9 mouse cellular contexts compared by ENCODE assay signal in the genomic region with DNA sequence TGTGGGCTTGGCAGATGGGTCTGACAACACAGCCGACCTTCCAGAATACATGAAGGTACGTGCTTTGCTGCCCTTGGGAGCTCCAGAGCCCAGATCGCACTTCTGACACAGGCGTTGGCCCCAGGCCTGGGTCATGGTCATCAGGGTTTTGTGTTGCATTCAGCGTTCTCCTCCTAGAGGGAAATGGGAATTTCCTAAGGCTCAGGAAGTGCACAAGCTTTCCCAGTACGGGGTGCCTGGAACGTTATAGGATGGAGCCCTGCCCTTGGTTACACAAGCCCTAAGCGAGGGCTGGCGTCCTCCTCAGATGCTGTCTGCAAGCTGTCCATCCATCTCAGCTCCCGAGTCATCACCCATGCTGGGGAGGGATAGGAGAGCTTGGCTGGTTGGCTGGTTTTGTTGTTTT. TPM values are rescaled to one million over a fixed set of nuclear protein-coding genes. Genes with fewer than 3 reads are reported as not detected.
DNase-seq lines count a peak whose midpoint lies in the region; ATAC-seq lines count a peak whose summit lies in the region.
"Had no signal": no experiment of that assay in that cellular context is flagged by ENCODE, and none has a peak within 500 bp of the region (broad histone marks: within the 10 kb centered on the region; RNA-seq: fewer than 3 reads in every experiment).

No protein-coding gene starts in this region.

- no peaks in the 10 kb centered on the region for H3K9me3 ChIP-seq in liver, embryonic 15.5 days (replicated peaks)

- no peak for DNase-seq in cerebellum, postnatal 10 days
- no peak for DNase-seq in liver
- DNase-seq in gastrocnemius, postnatal 25 days = peak; percentile 72
- DNase-seq in lung, postnatal 10 days = peak; percentile 45
- no peak for DNase-seq in right cerebral cortex, adult 18-20 months
- DNase-seq in embryo, embryonic 10 days (ENCODE audit: low spot score) = no peak

- peak; percentile 53; the same call in 1 of the 2 replicates for ATAC-seq in cerebellum, adult (ENCODE audit: insufficient number of reproducible peaks, low FRiP score, low TSS enrichment)
- ATAC-seq in liver, embryonic 15.5 days (ENCODE audit: insufficient read depth) = no peak
- ATAC-seq: Patski had no signal

- 59% methylated on average over 10 of the region's 10 CpGs for WGBS in liver, embryonic 15.5 days (ENCODE audit: insufficient replicate concordance)

- no peak overlapping the region for H3K9ac ChIP-seq in liver, embryonic 15.5 days

- H3K36me3 ChIP-seq in liver, embryonic 15.5 days (replicated peaks) = 0 out of 2 replicates have a peak, but pooled peaks cover 12% of the 10 kb centered on the region

- no peak overlapping the region for H3K4me2 ChIP-seq in liver, embryonic 15.5 days

- H3K27ac ChIP-seq in liver, embryonic 15.5 days (replicated peaks) = peak overlapping the region; percentile 70; the same call in 1 of the 2 replicates

- peaks cover 84% of the 10 kb centered on the region for H3K4me1 ChIP-seq in liver, embryonic 15.5 days (replicated peaks)

- H3K4me3 ChIP-seq in liver, embryonic 15.5 days (replicated peaks) = no peak overlapping the region

- no peaks in the 10 kb centered on the region for H3K27me3 ChIP-seq in liver, embryonic 15.5 days
- H3K27me3 ChIP-seq: Patski had no signal

RNA-seq across cellular contexts. Expression of a gene that starts 23.2 kb away (rescaled TPM):
- 16.9 and 21.5 TPM in 2 replicates for polyA plus RNA-seq in liver, embryonic 15.5 days (2015; fragmentation: Nextera tagmentation; extraction: Ambion mirVana)
- total RNA-seq in gastrocnemius, postnatal 25 days (2021) = 10 to 100 TPM; 33.9 to 46.8 TPM

Comparison
In these comparisons a context has a peak if more than half of its experiments do, and no peak if none do; other contexts are left out.
1. DNase-seq: peak in gastrocnemius, postnatal 25 days (single experiment) and lung, postnatal 10 days (single experiment); none in cerebellum, postnatal 10 days (0 of 2), liver (single experiment), right cerebral cortex, adult 18-20 months (single experiment) and embryo, embryonic 10 days (single experiment).